Mouse (Mus musculus) myocyte (in vitro differentiated cells): ENCODE measurements around the gene Gbx1.

Experiments used
- CEBPB ChIP-seq: IDR thresholded peaks from 2 replicates; pipeline ENCODE4 v1.6.1; 2011; ENCODE audit warnings: mild to moderate bottlenecking, moderate library complexity; ENCODE audit not compliant: poor library complexity, insufficient read depth, severe bottlenecking
- E2F4 ChIP-seq: IDR thresholded peaks from one replicate; pipeline ENCODE4 v1.6.1; 2011; ENCODE audit warnings: mild to moderate bottlenecking, control low read depth, moderate library complexity; ENCODE audit not compliant: insufficient read depth
- MAX ChIP-seq: IDR thresholded peaks from one replicate; pipeline ENCODE4 v1.6.1; 2011; ENCODE audit warnings: low read depth, mild to moderate bottlenecking, control low read depth
- MYOG ChIP-seq, 3 experiments: IDR thresholded peaks; one replicate each; pipeline ENCODE4 v1.6.1; 2011; ENCODE audit warnings: control low read depth in 2 of 3, low read depth in 2 of 3, mild to moderate bottlenecking in 2 of 3; ENCODE audit not compliant: insufficient read length in 2 of 3, control insufficient read depth in 1 of 3, insufficient read depth in 1 of 3
- POLR2A ChIP-seq: IDR thresholded peaks from one replicate; pipeline ENCODE4 v1.6.1; 2011; ENCODE audit warnings: low read depth, mild to moderate bottlenecking, control low read depth, moderate library complexity; ENCODE audit not compliant: insufficient read length
- POLR2AphosphoS2 ChIP-seq: IDR thresholded peaks from one replicate; pipeline ENCODE4 v1.6.1; 2011; ENCODE audit warnings: low read depth, control low read depth; ENCODE audit not compliant: insufficient read length
- TCF12 ChIP-seq: IDR thresholded peaks from one replicate; pipeline ENCODE4 v1.6.1; 2011; ENCODE audit warnings: mild to moderate bottlenecking, control low read depth; ENCODE audit not compliant: poor library complexity, insufficient read depth, severe bottlenecking

GRCm38 (mm10) chr5:24576801-24577182 is 49.8 kb upstream of the Gbx1 start:
- no peak for TF ChIP-seq POLR2A
- TF ChIP-seq POLR2AphosphoS2 = no peak
- no peak for TF ChIP-seq CEBPB
- TF ChIP-seq MYOG (IDR thresholded peaks at IDR 0.05; ENCODE audit: control insufficient read depth in 1 of 3, insufficient read depth in 1 of 3, insufficient read length in 2 of 3, low read depth in 2 of 3) = no peak
- TF ChIP-seq MAX = no peak
- no peak for TF ChIP-seq E2F4
- no peak for TF ChIP-seq TCF12
